21 mouse cellular contexts compared by ENCODE assay signal in the genomic region with DNA sequence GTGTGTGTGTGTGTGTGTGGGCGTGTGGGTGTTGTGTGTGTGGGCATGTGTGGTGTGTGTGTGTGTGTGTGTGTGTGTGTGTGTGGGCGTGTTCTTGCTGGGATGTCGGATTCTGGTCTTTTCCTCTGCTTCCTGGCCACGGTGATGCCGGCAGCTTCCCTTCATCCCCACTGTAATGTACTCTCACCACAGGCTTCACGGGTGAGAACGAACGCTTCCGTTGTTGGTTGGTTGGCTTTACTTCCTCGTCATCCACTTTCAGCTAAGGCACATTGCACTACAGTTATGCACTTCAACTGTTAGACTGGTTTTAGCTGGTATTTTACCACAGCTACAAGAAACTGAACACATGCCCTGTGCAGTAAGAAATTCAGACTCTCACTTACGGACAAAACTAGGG. TPM values are rescaled to one million over a fixed set of nuclear protein-coding genes. Genes with fewer than 3 reads are reported as not detected.
A peak's percentile ranks its signal among the peaks of the same experiment; 100 is the strongest.
DNase-seq lines count a peak whose midpoint lies in the region; ATAC-seq lines count a peak whose summit lies in the region.
"Had no signal": no experiment of that assay in that cellular context is flagged by ENCODE, and none has a peak within 500 bp of the region (broad histone marks: within the 10 kb centered on the region; RNA-seq: fewer than 3 reads in every experiment).

No protein-coding gene starts in this region.

- peak; percentile 64 for ATAC-seq in frontal cortex, adult (ENCODE audit: low TSS enrichment)
- peak; percentile 64 to 68 for ATAC-seq in hematopoietic stem cell, adult 5-6 weeks (replicated peaks in 1 of 2; ENCODE audit: insufficient read depth in 1 of 2, low FRiP score in 2 of 2, low TSS enrichment in 1 of 2, low read depth in 1 of 2, poor library complexity in 2 of 2, severe bottlenecking in 2 of 2)
- ATAC-seq in monocyte, adult 5-6 weeks (replicated peaks; ENCODE audit: insufficient number of reproducible peaks, low FRiP score, low TSS enrichment, poor library complexity, severe bottlenecking), result peak; percentile 56; the same call in 1 of the 2 replicates
- ATAC-seq: activated CD4-positive, CD25-positive, alpha-beta regulatory T cell, adult 4 months; forebrain, embryonic 16.5 days; hindbrain, embryonic 16.5 days had no signal

- H3K36me3 ChIP-seq in splenic B cell, adult 2 months (ENCODE audit: control insufficient read depth, insufficient read depth, low read length, poor library complexity, severe bottlenecking), result peaks cover 18% of the 10 kb centered on the region

- H3K27me3 ChIP-seq in splenic B cell, adult 2 months (ENCODE audit: control insufficient read depth, insufficient read depth, low read length, poor library complexity, severe bottlenecking), result no peaks in the 10 kb centered on the region; the same call in 1 of the 2 replicates
- H3K27me3 ChIP-seq: embryonic facial prominence, embryonic 13.5 days; forebrain, embryonic 12.5 days; hindbrain, embryonic 13.5 days had no signal

- DNase-seq in frontal cortex, adult 2 months (ENCODE audit: extremely low spot score in 1 of 2, low spot score in 1 of 2), result no peak
- peak; percentile 49 for DNase-seq in splenic B cell, adult 2 months (ENCODE audit: low read depth, low spot score)
- DNase-seq in kidney, adult 8-10 months, result no peak
- DNase-seq in cerebellum, adult 9-10 months, result no peak
- no peak for DNase-seq in heart, adult 9 months (ENCODE audit: low spot score in 2 of 2)
- DNase-seq: adrenal gland, adult 8-10 months; adrenal gland, postnatal 25 days; cerebellum, adult 11-12 months; cerebellum, adult 8-10 months; cerebellum, postnatal 14 days; gastrocnemius, postnatal 25 days; heart, adult 2 months had no signal

RNA-seq across cellular contexts. Expression of gene Cage1, which starts 25.8 kb away (rescaled TPM):
- 1.8 and 2.1 TPM in 2 replicates for polyA plus RNA-seq in frontal cortex, adult 2 months (2012; rRNA removed)
- 2.7 and 4.6 TPM in 2 replicates for total RNA-seq in hematopoietic stem cell, adult 5-6 weeks (2017)
- 0.85 to 1.9 TPM (median 1.0 TPM) in 3 replicates for total RNA-seq in monocyte, adult 5-6 weeks (2017)

RNA-seq across cellular contexts. Expression of gene Riok1, which starts 25.9 kb away (rescaled TPM):
- 33.9 and 35.7 TPM in 2 replicates for polyA plus RNA-seq in frontal cortex, adult 2 months (2012; rRNA removed)
- total RNA-seq in hematopoietic stem cell, adult 5-6 weeks (2017), result 187 and 196 TPM in 2 replicates
- 161 to 230 TPM (median 187 TPM) in 3 replicates for total RNA-seq in monocyte, adult 5-6 weeks (2017)
